Mouse (Mus musculus): ENCODE measurements at regions not wholly inside any gene's neighbourhood (a gene's known extent, or its start where the extent isn't known, plus 50 kb on each side); places are given as distances from the start of the nearest gene placed in this dataset.

GRCm38 (mm10) chr11:31796245-31796644 is 75.8 kb upstream of the Cpeb4 start:
- WGBS: 45% methylated on average over 6 of the region's 6 CpGs
- 0 out of 2 replicates have a peak, but pooled peaks cover 2% of the 10 kb centered on the region for H3K9me3 ChIP-seq (ENCODE audit: control insufficient read depth, low read length)
- H3K36me3 ChIP-seq (ENCODE audit: control insufficient read depth, insufficient read depth, low read length): no peaks in the 10 kb centered on the region
- no peak overlapping the region for H3K9ac ChIP-seq (ENCODE audit: low read depth, low read length)
- no peak overlapping the region for H3K27ac ChIP-seq (replicated peaks; ENCODE audit: low read depth, low read length)
- ATAC-seq (ENCODE audit: low read depth) (no peak), DNase-seq (ENCODE audit: low spot score) (peak; percentile 34)
- no peak overlapping the region for H3K4me2 ChIP-seq (ENCODE audit: low read depth, low read length)
- no peaks in the 10 kb centered on the region for H3K4me1 ChIP-seq (ENCODE audit: control insufficient read depth, insufficient read depth, low read length)
- H3K27me3 ChIP-seq (replicated peaks; ENCODE audit: control insufficient read depth, insufficient read depth, low read length): no peaks in the 10 kb centered on the region
- no peak overlapping the region for H3K4me3 ChIP-seq (ENCODE audit: low read depth, low read length)

GRCm38 (mm10) chr11:31801575-31801974 is 70.4 kb upstream of the Cpeb4 start:
- Histone ChIP-seq H3K36me3 (ENCODE audit: control insufficient read depth, insufficient read depth, low read length) (no peaks in the 10 kb centered on the region), H3K9ac (ENCODE audit: low read depth, low read length) (no peak overlapping the region), H3K27ac (replicated peaks; ENCODE audit: low read depth, low read length) (no peak overlapping the region), H3K9me3 (ENCODE audit: control insufficient read depth, low read length) (no peaks in the 10 kb centered on the region), H3K4me2 (ENCODE audit: low read depth, low read length) (no peak overlapping the region), H3K4me1 (ENCODE audit: control insufficient read depth, insufficient read depth, low read length) (no peaks in the 10 kb centered on the region), H3K4me3 (ENCODE audit: low read depth, low read length) (no peak overlapping the region), H3K27me3 (replicated peaks; ENCODE audit: control insufficient read depth, insufficient read depth, low read length) (no peaks in the 10 kb centered on the region)
- DNase-seq (ENCODE audit: low spot score) (no peak), ATAC-seq (ENCODE audit: low read depth) (no peak)
- 61% methylated on average over 4 of the region's 4 CpGs for WGBS

GRCm38 (mm10) chr11:31803319-31803891 is 68.6 kb upstream of the Cpeb4 start:
- no peak overlapping the region for H3K4me2 ChIP-seq (ENCODE audit: low read depth, low read length)
- 46% methylated on average over 3 of the region's 3 CpGs for WGBS
- no peak overlapping the region for H3K27ac ChIP-seq (replicated peaks; ENCODE audit: low read depth, low read length)
- H3K4me3 ChIP-seq (ENCODE audit: low read depth, low read length): no peak overlapping the region
- H3K27me3 ChIP-seq (replicated peaks; ENCODE audit: control insufficient read depth, insufficient read depth, low read length): no peaks in the 10 kb centered on the region
- H3K9me3 ChIP-seq (ENCODE audit: control insufficient read depth, low read length): no peaks in the 10 kb centered on the region
- ATAC-seq (ENCODE audit: low read depth) (no peak), DNase-seq (ENCODE audit: low spot score) (peak; percentile 54)
- no peaks in the 10 kb centered on the region; the same call in 1 of the 2 replicates for H3K4me1 ChIP-seq (ENCODE audit: control insufficient read depth, insufficient read depth, low read length)
- H3K36me3 ChIP-seq (ENCODE audit: control insufficient read depth, insufficient read depth, low read length): no peaks in the 10 kb centered on the region
- no peak overlapping the region for H3K9ac ChIP-seq (ENCODE audit: low read depth, low read length)

GRCm38 (mm10) chr11:31804518-31804917 is 67.5 kb upstream of the Cpeb4 start:
- H3K9me3 ChIP-seq (ENCODE audit: control insufficient read depth, low read length): no peaks in the 10 kb centered on the region
- no peak overlapping the region for H3K9ac ChIP-seq (ENCODE audit: low read depth, low read length)
- 82% methylated on average over 6 of the region's 6 CpGs for WGBS
- H3K36me3 ChIP-seq (ENCODE audit: control insufficient read depth, insufficient read depth, low read length): no peaks in the 10 kb centered on the region
- no peak for DNase-seq (ENCODE audit: low spot score)
- no peak overlapping the region for H3K27ac ChIP-seq (replicated peaks; ENCODE audit: low read depth, low read length)
- H3K4me2 ChIP-seq (ENCODE audit: low read depth, low read length): no peak overlapping the region
- H3K27me3 ChIP-seq (replicated peaks; ENCODE audit: control insufficient read depth, insufficient read depth, low read length): no peaks in the 10 kb centered on the region
- no peaks in the 10 kb centered on the region; the same call in 1 of the 2 replicates for H3K4me1 ChIP-seq (ENCODE audit: control insufficient read depth, insufficient read depth, low read length)
- no peak for ATAC-seq (ENCODE audit: low read depth)
- no peak overlapping the region for H3K4me3 ChIP-seq (ENCODE audit: low read depth, low read length)

- ATAC-seq (ENCODE audit: low read depth): no peak
- DNase-seq (ENCODE audit: low spot score): peak; percentile 18
- H3K4me1 ChIP-seq (ENCODE audit: control insufficient read depth, insufficient read depth, low read length): no peaks in the 10 kb centered on the region; the same call in 1 of the 2 replicates
- no peak overlapping the region; the same call in none of the 2 replicates for H3K27ac ChIP-seq (replicated peaks; ENCODE audit: low read depth, low read length)
- H3K36me3 ChIP-seq (ENCODE audit: control insufficient read depth, insufficient read depth, low read length): no peaks in the 10 kb centered on the region
- no peak overlapping the region for H3K9ac ChIP-seq (ENCODE audit: low read depth, low read length)
- no peak overlapping the region for H3K4me3 ChIP-seq (ENCODE audit: low read depth, low read length)
- no peaks in the 10 kb centered on the region for H3K27me3 ChIP-seq (replicated peaks; ENCODE audit: control insufficient read depth, insufficient read depth, low read length)
- 85% methylated on average over 8 of the region's 8 CpGs for whole genome bisulfite sequencing
- no peaks in the 10 kb centered on the region for H3K9me3 ChIP-seq (ENCODE audit: control insufficient read depth, low read length)
- no peak overlapping the region for H3K4me2 ChIP-seq (ENCODE audit: low read depth, low read length)
These were observed 64.4 kb upstream of the Cpeb4 start for GRCm38 (mm10) chr11:31807461-31808215.

GRCm38 (mm10) chr11:31808216-31808838 is 63.7 kb upstream of the Cpeb4 start:
- DNase-seq (ENCODE audit: low spot score) (no peak), ATAC-seq (ENCODE audit: low read depth) (no peak)
- WGBS: 71% methylated on average over 5 of the region's 5 CpGs
- H3K9ac ChIP-seq (ENCODE audit: low read depth, low read length): no peak overlapping the region
- H3K4me1 ChIP-seq (ENCODE audit: control insufficient read depth, insufficient read depth, low read length): no peaks in the 10 kb centered on the region; the same call in 1 of the 2 replicates
- H3K36me3 ChIP-seq (ENCODE audit: control insufficient read depth, insufficient read depth, low read length): no peaks in the 10 kb centered on the region
- no peak overlapping the region for H3K4me2 ChIP-seq (ENCODE audit: low read depth, low read length)
- H3K27ac ChIP-seq (replicated peaks; ENCODE audit: low read depth, low read length): no peak overlapping the region
- H3K27me3 ChIP-seq (replicated peaks; ENCODE audit: control insufficient read depth, insufficient read depth, low read length): no peaks in the 10 kb centered on the region
- H3K4me3 ChIP-seq (ENCODE audit: low read depth, low read length): no peak overlapping the region
- no peaks in the 10 kb centered on the region for H3K9me3 ChIP-seq (ENCODE audit: control insufficient read depth, low read length)

- no peak for DNase-seq (ENCODE audit: low spot score)
- H3K4me2 ChIP-seq (ENCODE audit: low read depth, low read length): no peak overlapping the region
- no peak for ATAC-seq (ENCODE audit: low read depth)
- H3K4me1 ChIP-seq (ENCODE audit: control insufficient read depth, insufficient read depth, low read length): no peaks in the 10 kb centered on the region; the same call in 1 of the 2 replicates
- no peaks in the 10 kb centered on the region for H3K9me3 ChIP-seq (ENCODE audit: control insufficient read depth, low read length)
- 43% methylated on average over 7 of the region's 7 CpGs for WGBS
- no peaks in the 10 kb centered on the region for H3K27me3 ChIP-seq (replicated peaks; ENCODE audit: control insufficient read depth, insufficient read depth, low read length)
- H3K4me3 ChIP-seq (ENCODE audit: low read depth, low read length): no peak overlapping the region
- no peaks in the 10 kb centered on the region for H3K36me3 ChIP-seq (ENCODE audit: control insufficient read depth, insufficient read depth, low read length)
- no peak overlapping the region for H3K27ac ChIP-seq (replicated peaks; ENCODE audit: low read depth, low read length)
- H3K9ac ChIP-seq (ENCODE audit: low read depth, low read length): no peak overlapping the region
These were observed 61.8 kb upstream of the Cpeb4 start for GRCm38 (mm10) chr11:31810011-31810786.

- ATAC-seq (ENCODE audit: low read depth) (no peak), DNase-seq (ENCODE audit: low spot score) (no peak)
- Histone ChIP-seq H3K27ac (replicated peaks; ENCODE audit: low read depth, low read length) (no peak overlapping the region), H3K9ac (ENCODE audit: low read depth, low read length) (no peak overlapping the region), H3K36me3 (ENCODE audit: control insufficient read depth, insufficient read depth, low read length) (no peaks in the 10 kb centered on the region), H3K4me2 (ENCODE audit: low read depth, low read length) (no peak overlapping the region), H3K27me3 (replicated peaks; ENCODE audit: control insufficient read depth, insufficient read depth, low read length) (no peaks in the 10 kb centered on the region), H3K4me1 (ENCODE audit: control insufficient read depth, insufficient read depth, low read length) (no peaks in the 10 kb centered on the region; the same call in 1 of the 2 replicates), H3K4me3 (ENCODE audit: low read depth, low read length) (no peak overlapping the region), H3K9me3 (ENCODE audit: control insufficient read depth, low read length) (no peaks in the 10 kb centered on the region)
- 68% methylated on average over 9 of the region's 9 CpGs for WGBS
These were observed 59.8 kb upstream of the Cpeb4 start for GRCm38 (mm10) chr11:31812215-31812614.
